Mouse (Mus musculus) cerebellum, adult 9-10 months (tissue): ENCODE data around the gene Suds3.

Experiments used
- DNase-seq: peaks from one replicate; pipeline ENCODE4 v3.0.0; 2022

The Suds3 gene

DNA sequence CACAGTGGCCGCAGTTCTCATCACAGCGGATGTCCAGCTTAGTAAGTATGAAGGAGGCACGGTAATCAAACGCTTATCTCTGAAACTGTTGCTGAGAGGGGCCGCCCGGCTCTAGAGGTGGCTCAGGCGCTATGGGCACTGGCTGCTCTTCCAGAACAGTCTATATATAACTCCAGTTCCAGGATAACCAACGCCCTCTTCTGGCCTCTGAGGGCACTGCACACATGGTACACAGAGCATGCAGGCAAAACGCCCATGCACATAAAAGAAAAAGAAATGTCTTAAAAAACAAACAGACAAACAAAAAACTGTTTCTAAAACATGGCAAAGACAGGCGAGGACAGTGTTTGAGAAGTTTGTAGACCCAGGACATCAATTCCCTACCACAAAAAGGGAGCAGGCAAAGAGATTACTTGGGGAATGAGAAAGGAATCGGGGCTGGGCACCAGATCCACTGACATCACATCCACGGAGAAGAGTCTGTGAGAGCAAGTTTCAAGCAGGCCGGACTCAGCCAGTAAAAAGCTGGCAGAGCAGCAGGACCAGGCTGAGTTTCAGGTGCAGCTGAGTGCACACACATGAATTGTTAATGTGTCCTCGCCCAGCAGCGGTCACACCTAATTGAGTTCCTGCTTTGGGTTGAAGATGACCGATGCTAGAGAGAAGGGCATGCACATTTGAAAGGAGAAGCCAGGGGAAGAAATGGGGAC, 4.7 kb downstream of the Suds3 start:
- peak; percentile 38 for DNase-seq

DNA sequence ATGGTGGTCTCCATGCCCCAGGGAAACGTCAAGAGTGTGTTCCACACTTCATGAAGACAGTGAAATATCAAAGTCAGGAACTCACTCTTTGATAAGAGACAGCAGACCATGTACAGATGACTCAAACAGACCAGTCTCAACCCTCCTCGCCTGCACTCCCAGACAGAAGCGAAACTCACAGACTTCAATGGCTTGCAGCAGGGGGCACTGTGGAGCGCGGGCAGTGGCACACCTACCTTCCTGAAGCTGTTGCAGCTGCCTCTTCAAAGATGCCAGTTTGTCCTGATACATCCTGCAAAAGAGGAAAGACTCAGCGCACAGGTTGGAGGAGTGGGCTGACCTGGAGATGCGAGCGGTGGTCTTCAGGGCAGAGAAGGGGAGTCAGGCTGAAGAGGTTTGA, 6.4 kb downstream of the Suds3 start:
- no peak for DNase-seq

DNA sequence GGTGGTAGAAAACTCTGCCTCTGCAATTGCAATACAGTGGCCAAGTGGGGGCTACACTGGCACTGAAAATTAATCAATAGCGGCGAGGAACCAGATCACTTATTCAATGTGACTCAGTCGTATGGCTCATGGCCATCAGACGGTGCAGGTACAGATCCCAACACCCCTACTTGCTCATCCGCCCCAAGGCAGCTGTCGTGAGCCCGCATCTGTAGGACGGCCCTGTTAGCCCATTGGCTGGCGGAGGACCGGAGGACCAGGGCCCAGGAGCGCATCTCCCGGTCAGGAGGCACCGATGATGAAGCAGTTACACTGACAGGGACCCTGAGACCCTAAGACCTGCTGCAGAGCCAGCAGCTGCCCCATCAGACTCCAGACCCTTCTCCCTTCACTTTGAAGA, 7.2 kb downstream of the Suds3 start:
- DNase-seq = no peak

DNA sequence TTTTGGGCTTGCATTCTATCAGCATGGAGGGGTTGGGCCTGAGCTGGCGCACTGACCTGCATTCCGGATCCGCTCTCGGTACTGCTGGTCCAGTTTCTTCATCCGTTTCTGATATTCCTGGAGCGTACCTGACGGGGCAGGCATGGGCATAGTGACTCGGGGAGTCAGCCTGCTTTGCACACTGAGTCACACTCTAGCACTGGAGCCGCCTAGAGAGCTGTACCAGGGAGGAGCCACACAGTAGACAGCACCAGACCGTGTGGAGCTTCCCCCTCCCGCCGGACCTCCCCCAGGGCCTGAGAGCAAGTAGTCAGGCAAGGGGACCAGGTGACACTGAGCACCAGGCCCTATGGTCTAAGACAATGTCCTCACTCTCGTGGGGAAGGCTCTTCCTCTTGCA, 7.6 kb downstream of the Suds3 start:
- DNase-seq = peak; percentile 9

DNA sequence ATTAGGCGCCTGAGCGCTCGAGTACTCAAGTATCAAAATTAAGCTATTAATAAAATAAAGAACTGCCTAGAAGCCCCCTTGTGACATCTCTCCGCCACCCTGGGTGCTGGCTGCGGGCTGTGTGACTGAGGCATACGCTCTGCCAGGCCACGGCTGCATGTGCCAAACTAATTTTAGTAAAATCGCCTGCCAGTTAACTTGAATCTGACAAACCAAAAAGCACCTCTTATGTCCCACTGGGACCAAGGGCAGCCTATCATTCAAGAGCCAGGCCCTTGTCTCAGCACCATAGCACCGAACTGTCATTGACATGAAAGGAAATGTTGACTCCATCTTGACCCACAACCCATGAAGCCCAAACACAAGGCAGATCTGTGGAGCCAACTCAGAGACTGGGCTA, 10.2 kb downstream of the Suds3 start:
- DNase-seq = peak; percentile 61

DNA sequence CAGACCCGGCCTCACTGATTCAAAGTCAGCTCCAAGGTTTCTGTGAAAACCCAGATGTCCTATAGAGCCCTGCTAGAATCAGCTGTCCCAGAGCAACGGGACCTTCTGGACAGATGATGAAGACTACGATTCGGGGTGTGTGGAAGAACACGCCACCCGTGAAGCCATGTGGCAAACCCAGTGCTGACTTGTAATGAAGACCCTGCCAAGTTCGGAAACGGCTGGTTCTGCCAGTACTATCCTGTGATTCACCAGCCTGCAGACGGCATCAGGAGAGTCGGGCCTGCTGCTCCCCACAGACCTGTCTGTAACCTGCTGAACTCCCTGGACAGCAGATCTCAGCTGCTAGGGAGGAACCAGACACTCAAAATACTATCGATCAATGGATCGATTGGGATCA, 11.6 kb downstream of the Suds3 start:
- DNase-seq = peak; percentile 33

DNA sequence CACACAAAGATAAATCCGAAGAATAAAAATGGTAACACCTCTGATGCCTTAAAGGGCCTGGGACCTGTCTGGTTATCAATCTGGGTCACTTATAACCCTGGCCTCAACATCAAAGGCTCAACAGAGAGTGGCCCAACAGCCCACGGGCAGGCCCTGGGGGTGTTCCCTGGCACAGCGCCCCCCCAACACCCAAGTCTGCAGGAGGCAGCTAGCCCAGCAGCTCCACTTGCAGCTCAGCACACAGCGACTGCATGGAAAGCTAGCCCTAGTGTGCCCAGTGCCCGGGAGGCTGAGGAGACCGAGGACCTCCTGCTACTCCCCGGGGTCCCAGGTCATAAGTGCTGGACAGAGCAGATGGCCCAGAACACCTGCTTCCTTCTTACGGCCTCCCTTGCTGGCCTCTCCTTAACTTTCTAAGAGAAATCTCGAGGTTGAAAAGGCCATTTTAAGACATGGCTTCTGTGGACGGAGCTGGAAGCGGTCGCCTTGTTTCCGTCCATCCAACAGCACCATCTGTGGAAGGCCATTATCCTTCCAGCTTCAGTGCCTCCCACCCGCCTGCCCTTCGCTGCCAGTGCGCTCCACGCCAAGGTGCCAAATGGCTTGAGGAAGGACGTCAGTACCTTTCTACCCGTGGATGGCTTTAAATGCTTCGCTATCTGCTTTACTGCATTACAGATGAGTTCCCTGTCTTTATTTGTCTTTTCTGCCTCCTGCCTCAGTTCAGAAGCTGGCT, 12.6 kb downstream of the Suds3 start:
- DNase-seq = peak; percentile 74

DNA sequence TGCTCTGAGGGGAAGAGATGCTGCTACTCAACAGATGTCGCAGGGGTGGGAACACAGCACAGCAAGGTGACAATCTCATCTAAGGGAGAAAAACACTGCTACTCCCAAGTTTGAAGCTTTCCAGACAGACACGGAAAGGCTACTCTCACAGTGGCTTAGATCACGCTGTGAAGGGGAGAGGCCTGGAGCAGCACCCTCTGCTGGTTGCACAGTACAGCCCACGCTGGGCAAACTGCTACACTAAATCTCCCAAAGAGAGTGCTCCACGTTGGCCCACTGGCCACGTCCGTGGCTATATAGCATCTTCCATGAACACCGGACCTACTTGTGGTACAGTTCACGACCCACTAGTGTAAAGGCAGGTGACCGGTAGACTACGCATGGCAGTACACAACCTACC, 16.2 kb downstream of the Suds3 start:
- peak; percentile 12 for DNase-seq

DNA sequence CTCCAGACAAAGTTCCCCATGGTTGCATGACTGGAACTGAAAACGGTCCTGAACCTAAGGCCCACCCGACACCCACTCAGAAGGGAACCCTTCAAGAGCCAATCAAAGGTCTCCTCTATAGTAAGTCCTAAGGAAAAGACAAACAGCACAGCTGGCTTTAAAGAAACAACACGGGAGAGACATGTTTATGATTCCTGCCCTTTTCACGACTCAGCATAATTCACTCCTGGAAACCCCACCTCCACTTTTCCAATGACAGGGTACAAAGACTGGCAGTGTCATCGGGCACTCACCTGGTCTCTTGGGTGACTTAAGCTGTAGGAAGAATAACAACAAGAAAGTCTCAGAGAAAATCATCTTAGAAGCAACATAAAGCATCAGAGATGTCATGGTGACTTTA, 16.9 kb downstream of the Suds3 start:
- DNase-seq = no peak

DNA sequence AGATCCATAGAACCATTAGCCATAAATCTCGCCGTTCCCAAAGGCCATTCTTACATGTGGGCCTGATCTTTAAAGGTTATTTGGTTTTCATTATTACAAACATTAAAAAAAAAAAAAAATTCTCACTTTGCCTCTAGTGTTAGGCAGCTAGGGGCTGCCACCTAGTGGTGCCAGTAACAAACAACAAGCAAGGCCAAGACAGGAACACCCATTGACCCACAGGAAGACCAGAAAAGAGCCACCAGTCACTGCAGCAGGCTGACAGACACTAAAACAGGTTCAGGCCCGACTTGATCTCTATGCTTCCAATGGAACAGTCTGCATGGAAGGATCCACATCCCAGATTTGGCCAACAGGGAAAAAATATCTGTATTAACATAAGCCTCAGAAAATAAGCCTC, 19.2 kb downstream of the Suds3 start:
- peak; percentile 77 for DNase-seq

DNA sequence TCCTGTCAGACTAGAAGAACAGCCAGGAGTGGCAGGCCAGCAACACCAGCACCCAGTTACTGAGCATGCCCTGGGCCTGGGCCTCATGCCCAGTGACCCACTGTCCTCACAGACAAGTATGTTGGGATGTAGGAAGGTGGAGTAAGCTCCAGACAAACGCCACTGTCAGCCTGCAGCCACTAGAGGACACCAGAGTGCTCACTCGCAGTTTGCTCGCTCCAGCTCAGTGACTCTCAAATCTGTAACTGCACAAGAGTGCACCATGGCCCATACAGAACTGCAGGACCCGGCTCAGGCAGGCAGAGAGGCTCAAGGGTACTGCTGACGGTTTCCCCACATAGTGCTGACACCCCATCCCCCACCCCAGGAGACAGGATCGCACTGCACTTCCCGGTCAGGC, 21.5 kb downstream of the Suds3 start:
- DNase-seq = peak; percentile 64

DNA sequence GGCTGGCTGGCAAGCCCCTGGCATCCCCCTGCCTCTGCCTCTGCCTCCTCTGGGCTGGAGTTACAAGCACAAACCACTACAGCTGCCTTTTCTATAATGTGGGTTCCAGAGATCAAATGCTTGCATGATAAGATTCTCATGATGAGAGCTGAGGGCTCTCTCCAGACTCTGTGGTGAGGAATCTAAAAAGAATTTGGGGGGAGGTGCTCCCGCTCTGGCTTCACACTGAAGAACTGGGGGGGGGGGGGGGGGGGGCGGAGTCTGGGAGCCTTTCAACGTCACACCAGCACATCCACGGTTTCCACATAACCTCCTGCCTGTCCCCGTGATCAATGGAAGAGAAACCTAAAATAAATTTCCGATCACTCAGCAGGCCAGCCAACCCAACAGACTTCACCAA, 26.1 kb downstream of the Suds3 start:
- no peak for DNase-seq

DNA sequence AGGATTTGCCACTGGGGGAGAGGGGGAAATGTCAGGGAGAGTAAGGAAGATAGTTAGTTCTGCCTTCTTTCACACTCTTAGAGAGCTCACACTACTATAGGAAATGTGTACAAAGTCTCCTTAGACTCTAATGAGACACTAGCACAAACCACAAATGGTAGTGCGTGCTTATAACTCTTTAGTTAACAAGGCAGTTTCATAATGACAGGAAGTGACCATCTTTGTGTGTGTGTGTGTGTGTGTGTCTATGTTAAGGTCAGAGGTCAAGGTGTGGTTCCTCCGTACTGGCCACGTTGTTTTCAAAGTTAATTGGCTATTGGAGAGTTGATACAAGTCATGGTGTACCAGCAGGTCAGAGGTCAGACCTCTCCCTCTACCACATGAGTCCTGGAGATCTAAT, 26.8 kb downstream of the Suds3 start:
- no peak for DNase-seq

DNA sequence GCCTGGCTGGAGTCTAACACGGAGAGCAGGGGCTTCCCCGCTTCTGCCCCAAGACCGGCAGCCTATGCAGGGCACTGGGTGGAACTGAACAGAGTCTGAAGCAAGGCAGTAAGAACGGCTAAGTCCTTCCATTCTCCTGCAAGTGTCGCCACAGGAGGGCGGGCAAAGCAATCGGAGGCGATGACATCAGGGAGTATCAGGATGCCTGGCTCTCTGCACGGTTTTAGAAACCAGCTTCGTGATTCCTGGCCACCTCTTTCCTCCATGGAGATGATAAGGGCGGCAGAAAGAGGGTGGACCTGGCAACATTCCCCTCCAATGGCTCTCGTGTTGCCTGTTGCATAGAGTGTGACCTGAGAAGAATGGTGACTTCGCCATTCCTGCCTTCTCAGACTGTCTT, 28.2 kb downstream of the Suds3 start:
- DNase-seq = no peak

DNA sequence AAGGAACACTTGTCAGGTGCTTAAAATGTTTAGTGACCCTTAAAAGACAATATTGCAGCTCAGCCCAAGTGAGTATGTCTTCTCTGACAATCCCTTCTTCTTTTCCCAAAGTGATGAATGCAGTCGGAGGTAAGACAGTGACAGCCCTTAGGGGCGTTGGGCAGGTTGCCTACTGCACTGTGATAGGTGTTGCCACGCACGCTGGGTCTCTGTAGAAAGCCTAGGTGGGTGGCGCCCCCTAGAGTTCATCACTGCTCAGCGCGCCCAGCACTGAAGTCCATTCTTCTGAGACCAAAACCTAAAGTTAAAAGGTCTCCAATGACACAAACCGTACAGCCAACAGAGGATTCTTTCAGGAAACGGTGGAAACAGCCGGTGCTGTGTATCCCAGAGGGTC, 46.4 kb downstream of the Suds3 start:
- peak; percentile 87 for DNase-seq

DNA sequence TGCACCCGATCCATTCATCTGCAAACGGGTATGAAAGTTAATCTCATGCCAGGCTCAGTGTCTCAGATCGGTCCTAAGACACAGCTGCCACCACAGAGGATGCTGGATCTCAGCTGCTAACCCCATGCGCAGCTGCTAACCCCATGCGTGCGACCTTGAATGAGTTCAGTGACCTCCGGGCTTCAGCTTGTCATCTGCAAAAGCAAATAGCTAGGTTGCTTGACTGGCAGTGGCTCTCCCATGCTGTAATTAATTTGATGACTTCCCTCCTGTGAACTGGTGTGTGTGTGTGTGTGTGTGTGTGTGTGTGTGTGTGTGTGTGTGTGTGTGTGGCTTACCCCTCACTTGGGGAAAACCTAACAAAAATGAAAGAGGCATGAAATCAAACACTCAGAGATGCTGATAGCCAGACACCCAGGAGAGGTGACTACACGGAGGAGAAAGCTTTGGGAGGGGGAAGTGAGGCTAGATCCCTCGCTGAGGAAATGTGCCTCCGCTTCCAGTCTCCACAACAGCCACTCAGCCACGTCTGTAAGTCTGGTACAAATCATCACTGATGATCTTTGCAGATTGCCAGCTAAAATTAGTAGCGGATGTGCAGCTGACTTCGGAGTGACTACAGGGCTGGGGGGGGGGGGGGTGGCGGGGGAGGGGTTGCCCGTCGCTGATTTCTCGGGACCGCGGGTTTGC, 47.0 kb downstream of the Suds3 start:
- DNase-seq = no peak

DNA sequence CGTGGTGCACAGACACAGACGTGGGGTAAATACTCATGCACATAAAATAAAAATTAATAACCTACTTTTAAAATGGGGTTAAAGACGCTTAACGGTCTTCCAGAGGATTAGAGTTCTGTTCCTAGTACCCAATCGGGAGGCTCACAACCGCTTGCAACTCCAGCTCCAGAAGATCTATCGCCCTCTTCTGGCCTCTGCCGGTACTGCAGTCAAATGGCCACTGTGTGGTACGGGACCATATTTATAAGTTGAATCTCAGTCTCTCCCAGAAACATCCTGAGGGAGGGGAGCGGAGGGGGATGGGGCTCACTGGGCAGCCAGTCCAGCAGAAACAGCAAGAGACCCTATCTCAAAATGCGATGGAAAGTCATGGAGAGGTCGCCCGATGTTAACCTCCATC, 47.7 kb downstream of the Suds3 start:
- no peak for DNase-seq

DNA sequence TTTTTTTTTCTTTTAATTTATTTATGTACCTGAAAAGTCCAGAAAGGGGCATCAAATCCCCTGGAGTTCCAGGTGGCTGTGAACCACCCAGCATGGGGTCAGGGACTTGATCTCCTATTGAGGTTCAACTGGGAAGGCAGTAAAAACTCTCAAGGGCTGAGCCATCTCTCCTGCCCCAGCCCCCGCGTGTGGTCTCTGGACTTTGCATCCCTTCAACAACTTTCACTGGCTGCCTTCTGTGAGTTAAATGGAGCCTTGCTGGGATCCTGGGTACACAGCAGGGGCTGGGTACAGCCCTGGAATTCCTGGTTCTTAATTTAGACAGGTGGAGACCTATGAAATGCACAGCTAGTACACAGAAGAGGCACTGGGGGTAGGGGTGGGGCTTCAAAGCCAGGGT, 54.7 kb downstream of the Suds3 start:
- no peak for DNase-seq

DNA sequence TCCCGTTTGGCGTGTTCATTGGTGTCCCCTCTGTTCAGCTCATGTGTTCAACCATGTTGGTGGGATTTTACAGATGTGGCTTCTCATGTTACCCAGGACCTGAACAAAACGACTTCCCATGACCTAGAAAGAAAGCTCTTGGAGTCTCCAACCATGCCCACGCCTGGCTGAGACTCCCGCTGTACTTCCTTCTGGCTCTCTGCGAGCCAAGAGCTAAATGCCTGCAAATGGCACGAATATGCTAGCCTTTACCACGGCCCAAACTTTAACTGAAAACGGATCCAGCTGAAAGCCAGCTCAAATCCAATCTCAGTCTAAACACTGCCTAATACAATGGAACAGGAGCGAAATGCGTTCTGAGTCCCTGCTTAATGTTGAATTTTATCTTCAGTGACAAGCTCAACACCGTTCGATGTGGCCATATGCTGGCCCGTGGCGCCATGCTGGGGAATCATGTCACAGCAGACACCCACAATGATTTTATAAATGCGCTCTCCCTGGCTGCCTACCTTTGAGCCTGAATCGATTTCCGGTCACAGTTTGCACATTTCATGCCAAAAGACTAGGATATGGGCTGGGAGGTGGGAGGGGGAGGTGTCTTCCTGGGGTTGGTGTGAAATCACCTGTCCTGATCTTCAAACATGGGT, 55.3 kb downstream of the Suds3 start:
- DNase-seq = peak; percentile 93

DNA sequence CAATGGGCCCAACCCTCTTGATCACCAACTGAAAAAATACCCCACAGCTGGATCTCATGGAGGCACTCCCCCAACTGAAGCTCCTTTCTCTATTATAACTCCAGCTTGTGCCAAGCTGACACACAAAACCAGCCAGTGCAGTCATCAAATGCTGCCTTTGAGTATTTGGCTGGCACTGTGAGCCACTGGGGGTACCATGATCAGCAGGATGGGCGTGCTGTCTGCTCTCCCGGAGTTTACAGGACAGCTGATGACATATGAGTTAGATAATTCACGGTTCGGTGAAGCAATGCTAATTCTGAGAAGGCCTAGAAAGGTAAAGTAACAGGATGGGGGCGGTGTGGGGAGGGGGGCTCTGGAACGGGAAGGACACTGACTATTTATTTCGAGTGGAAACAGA, 66.0 kb downstream of the Suds3 start:
- DNase-seq = no peak

DNA sequence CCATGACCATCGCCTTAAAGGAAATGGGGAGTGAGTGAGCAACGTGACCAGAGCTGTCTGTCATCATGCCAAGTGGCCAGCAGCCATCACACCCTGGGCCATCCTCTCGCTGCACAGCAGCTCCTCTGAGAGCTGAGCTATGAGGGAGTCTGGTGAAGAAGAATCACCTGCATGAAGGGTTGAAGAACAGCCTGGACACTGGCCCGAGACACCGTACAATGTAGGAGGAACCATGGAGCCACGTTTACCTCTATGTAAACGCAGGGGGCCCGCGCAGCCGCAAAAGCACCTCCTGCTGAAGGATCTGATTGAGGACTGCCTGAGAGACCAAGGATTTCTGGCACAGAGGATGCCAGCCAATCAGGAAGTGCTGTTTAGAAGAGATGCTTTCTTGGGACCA, 70.8 kb downstream of the Suds3 start:
- peak; percentile 76 for DNase-seq

DNA sequence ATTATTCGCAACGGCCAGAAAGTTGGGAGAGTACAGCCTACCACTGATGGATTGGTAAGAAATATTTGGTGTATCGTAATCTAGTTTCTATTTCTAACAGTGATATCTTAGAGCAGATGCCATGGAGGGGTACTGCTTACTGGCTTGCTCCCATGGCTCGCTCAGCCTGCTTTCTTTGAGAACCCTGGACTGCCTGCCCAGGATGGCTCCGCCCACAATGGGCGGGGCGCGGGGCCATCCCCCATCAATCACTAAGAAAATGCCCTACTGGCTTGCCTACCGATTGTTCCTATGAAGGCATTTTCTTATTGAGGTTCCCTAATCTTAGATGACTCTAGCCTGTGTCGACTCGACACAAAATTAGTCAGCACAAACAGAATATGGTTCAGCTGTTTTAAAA, 73.3 kb downstream of the Suds3 start:
- DNase-seq = no peak
